Comparison of ENCODE assay signal across 11 mouse cellular contexts in genomic region chr16:17181382-17181781, GRCm38 (mm10). TPM values are rescaled to one million over a fixed set of nuclear protein-coding genes. Genes with fewer than 3 reads are reported as not detected.
A peak's percentile ranks its signal among the peaks of the same experiment; 100 is the strongest.
DNase-seq lines count a peak whose midpoint lies in the region; ATAC-seq and TF ChIP-seq lines count a peak whose summit lies in the region.
"Had no signal": no experiment of that assay in that cellular context is flagged by ENCODE, and none has a peak within 500 bp of the region (broad histone marks: within the 10 kb centered on the region; RNA-seq: fewer than 3 reads in every experiment).

No protein-coding gene starts in this region.

- H3K36me3 ChIP-seq in heart, embryonic 13.5 days = peaks cover 39% of the 10 kb centered on the region
- peaks cover 3% of the 10 kb centered on the region; the same call in 1 of the 2 replicates for H3K36me3 ChIP-seq in intestine, postnatal 0 days (ENCODE audit: control insufficient read depth, insufficient read depth)
- peaks cover 58% of the 10 kb centered on the region for H3K36me3 ChIP-seq in embryonic facial prominence, embryonic 10.5 days (replicated peaks)

- H3K4me3 ChIP-seq in heart, embryonic 13.5 days = no peak overlapping the region
- H3K4me3 ChIP-seq in bone marrow, adult 2 months (replicated peaks; ENCODE audit: control insufficient read depth, low read depth, low read length) = no peak overlapping the region
- no peak overlapping the region for H3K4me3 ChIP-seq in intestine, postnatal 0 days (ENCODE audit: low read depth, low read length)
- H3K4me3 ChIP-seq in embryonic facial prominence, embryonic 10.5 days = no peak overlapping the region
- H3K4me3 ChIP-seq: forebrain, embryonic 12.5 days; left cerebral cortex, adult 2 months had no signal

- ATAC-seq in heart, embryonic 13.5 days (ENCODE audit: extremely low read depth, insufficient number of reproducible peaks, low FRiP score, low TSS enrichment) = no peak
- no peak for ATAC-seq in intestine, postnatal 0 days
- ATAC-seq in monocyte, adult 5-6 weeks (replicated peaks; ENCODE audit: insufficient number of reproducible peaks, low FRiP score, low TSS enrichment, poor library complexity, severe bottlenecking) = peak; percentile 94

- H3K4me1 ChIP-seq in heart, embryonic 13.5 days = peaks cover 34% of the 10 kb centered on the region
- peaks cover 4% of the 10 kb centered on the region for H3K4me1 ChIP-seq in bone marrow, adult 2 months (ENCODE audit: control insufficient read depth, insufficient read depth, low read length)
- H3K4me1 ChIP-seq in intestine, postnatal 0 days (replicated peaks; ENCODE audit: control insufficient read depth, insufficient read depth, low read length) = no peaks in the 10 kb centered on the region
- H3K4me1 ChIP-seq in embryonic facial prominence, embryonic 10.5 days = 0 out of 2 replicates have a peak, but pooled peaks cover 3% of the 10 kb centered on the region
- H3K4me1 ChIP-seq: forebrain, embryonic 12.5 days had no signal

- WGBS in heart, embryonic 13.5 days = 59% methylated on average over 4 of the region's 4 CpGs
- 15% methylated on average over 4 of the region's 4 CpGs for WGBS in bone marrow, adult 2 months
- WGBS in intestine, postnatal 0 days = 68% methylated on average over 4 of the region's 4 CpGs
- WGBS in embryonic facial prominence, embryonic 10.5 days = 93% methylated on average over 4 of the region's 4 CpGs

- no peak for DNase-seq in heart, postnatal 4 days
- no peak for DNase-seq in embryonic facial prominence, embryonic 10.5 days (ENCODE audit: low spot score)
- no peak for DNase-seq in cerebellum, postnatal 36 days
- no peak for DNase-seq in embryo, embryonic 10 days (ENCODE audit: low spot score)
- DNase-seq: cerebellum, adult 11 months had no signal

- no peaks in the 10 kb centered on the region for H3K9me3 ChIP-seq in heart, embryonic 13.5 days
- no peaks in the 10 kb centered on the region for H3K9me3 ChIP-seq in intestine, postnatal 0 days (ENCODE audit: control insufficient read depth)
- H3K9me3 ChIP-seq in embryonic facial prominence, embryonic 10.5 days = peaks cover 3% of the 10 kb centered on the region; the same call in 1 of the 2 replicates

- no peak for TF ChIP-seq POLR2A in bone marrow, adult 2 months (IDR thresholded peaks at IDR 0.05; ENCODE audit: borderline replicate concordance, control insufficient read depth, low read depth, low read length)

- H3K27ac ChIP-seq in heart, embryonic 13.5 days (replicated peaks) = 0 out of 2 replicates have a peak overlapping the region, but pooled peaks have one; percentile 13
- peak overlapping the region; percentile 91; the same call in 1 of the 2 replicates for H3K27ac ChIP-seq in bone marrow, adult 2 months (ENCODE audit: control insufficient read depth, insufficient read depth, low read depth, low read length, poor library complexity)
- H3K27ac ChIP-seq in intestine, postnatal 0 days (ENCODE audit: low read depth, low read length) = peak overlapping the region; percentile 50; the same call in 1 of the 2 replicates
- no peak overlapping the region for H3K27ac ChIP-seq in embryonic facial prominence, embryonic 10.5 days (replicated peaks)
- H3K27ac ChIP-seq: forebrain, embryonic 12.5 days; left cerebral cortex, adult 2 months had no signal

- no peak for TF ChIP-seq CTCF in bone marrow, adult 2 months (IDR thresholded peaks at IDR 0.05; ENCODE audit: control insufficient read depth, insufficient read depth, low read length)
- no peak for TF ChIP-seq CTCF in intestine, postnatal 0 days (IDR thresholded peaks at IDR 0.05; ENCODE audit: low read depth)

- H3K9ac ChIP-seq in heart, embryonic 13.5 days = no peak overlapping the region
- no peak overlapping the region for H3K9ac ChIP-seq in intestine, postnatal 0 days (ENCODE audit: low read depth, low read length)
- H3K9ac ChIP-seq: forebrain, embryonic 12.5 days had no signal

- H3K4me2 ChIP-seq in heart, embryonic 13.5 days = no peak overlapping the region
- H3K4me2 ChIP-seq in intestine, postnatal 0 days (replicated peaks; ENCODE audit: low read depth) = no peak overlapping the region; the same call in 1 of the 2 replicates
- H3K4me2 ChIP-seq: forebrain, embryonic 12.5 days had no signal

- H3K27me3 ChIP-seq in heart, embryonic 13.5 days (replicated peaks) = no peaks in the 10 kb centered on the region
- no peaks in the 10 kb centered on the region for H3K27me3 ChIP-seq in intestine, postnatal 0 days (replicated peaks; ENCODE audit: control insufficient read depth, insufficient read depth, low read length)
- no peaks in the 10 kb centered on the region for H3K27me3 ChIP-seq in embryonic facial prominence, embryonic 10.5 days (replicated peaks; ENCODE audit: low read depth, poor library complexity, severe bottlenecking)
- H3K27me3 ChIP-seq: forebrain, embryonic 12.5 days had no signal

RNA-seq across cellular contexts. Expression of gene Ube2l3, which starts 21.1 kb away (rescaled TPM):
- 292 and 303 TPM in 2 replicates for polyA plus RNA-seq in heart, embryonic 13.5 days (2015; fragmentation: Nextera tagmentation; extraction: Ambion mirVana)
- 100 to 1,000 TPM; 154 to 157 TPM for total RNA-seq in heart, postnatal 4 days (2021)
- 70.5 and 97.7 TPM in 2 replicates for polyA plus RNA-seq in bone marrow, adult 2 months (2011; ENCODE audit: insufficient read depth, insufficient read length, low replicate concordance, missing spikeins)
- 294 and 319 TPM in 2 replicates for polyA plus RNA-seq in intestine, postnatal 0 days (2015; fragmentation: Nextera tagmentation; extraction: Ambion mirVana)
- 72.4 to 90.6 TPM (median 82.3 TPM) in 3 replicates for total RNA-seq in monocyte, adult 5-6 weeks (2017)
- 410 and 436 TPM in 2 replicates for polyA plus RNA-seq in embryonic facial prominence, embryonic 10.5 days (2016; fragmentation: Nextera tagmentation; extraction: Ambion mirVana)

RNA-seq across cellular contexts. Expression of gene Rimbp3, which starts 27.0 kb away (rescaled TPM):
- 0.17 and 0.18 TPM in 2 replicates for polyA plus RNA-seq in heart, embryonic 13.5 days (2015; fragmentation: Nextera tagmentation; extraction: Ambion mirVana)
- under 1 TPM; 0.43 TPM for total RNA-seq in heart, postnatal 4 days (2021)
- polyA plus RNA-seq in bone marrow, adult 2 months (2011; ENCODE audit: insufficient read depth, insufficient read length, low replicate concordance, missing spikeins) = not detected in 2 replicates
- 0.14 and 0.21 TPM in 2 replicates for polyA plus RNA-seq in intestine, postnatal 0 days (2015; fragmentation: Nextera tagmentation; extraction: Ambion mirVana)
- 0.10 to 0.19 TPM in 2 of 3 replicates, not detected in the other for total RNA-seq in monocyte, adult 5-6 weeks (2017)
- polyA plus RNA-seq in embryonic facial prominence, embryonic 10.5 days (2016; fragmentation: Nextera tagmentation; extraction: Ambion mirVana) = 0.70 and 0.79 TPM in 2 replicates

RNA-seq across cellular contexts. Expression of gene Ccdc116, which starts 34.4 kb away (rescaled TPM):
- 0.23 and 0.27 TPM in 2 replicates for polyA plus RNA-seq in heart, embryonic 13.5 days (2015; fragmentation: Nextera tagmentation; extraction: Ambion mirVana)
- total RNA-seq in heart, postnatal 4 days (2021) = under 1 TPM; 0.26 to 0.32 TPM
- polyA plus RNA-seq in bone marrow, adult 2 months (2011; ENCODE audit: insufficient read depth, insufficient read length, low replicate concordance, missing spikeins) = 0.61 and 1.8 TPM in 2 replicates
- 1.7 and 2.0 TPM in 2 replicates for polyA plus RNA-seq in intestine, postnatal 0 days (2015; fragmentation: Nextera tagmentation; extraction: Ambion mirVana)
- 0.19 to 0.53 TPM in 2 of 3 replicates, not detected in the other for total RNA-seq in monocyte, adult 5-6 weeks (2017)
- polyA plus RNA-seq in embryonic facial prominence, embryonic 10.5 days (2016; fragmentation: Nextera tagmentation; extraction: Ambion mirVana) = 0.55 and 0.57 TPM in 2 replicates

RNA-seq across cellular contexts. Expression of gene Ydjc, which starts 37.0 kb away (rescaled TPM):
- 3.9 and 5.1 TPM in 2 replicates for polyA plus RNA-seq in heart, embryonic 13.5 days (2015; fragmentation: Nextera tagmentation; extraction: Ambion mirVana)
- 1 to 10 TPM; 1.9 to 2.9 TPM for total RNA-seq in heart, postnatal 4 days (2021)
- polyA plus RNA-seq in bone marrow, adult 2 months (2011; ENCODE audit: insufficient read depth, insufficient read length, low replicate concordance, missing spikeins) = 2.9 and 5.4 TPM in 2 replicates
- 24.6 and 28.8 TPM in 2 replicates for polyA plus RNA-seq in intestine, postnatal 0 days (2015; fragmentation: Nextera tagmentation; extraction: Ambion mirVana)
- total RNA-seq in monocyte, adult 5-6 weeks (2017) = 0.96 to 1.5 TPM (median 1.2 TPM) in 3 replicates
- polyA plus RNA-seq in embryonic facial prominence, embryonic 10.5 days (2016; fragmentation: Nextera tagmentation; extraction: Ambion mirVana) = 6.7 and 7.5 TPM in 2 replicates

RNA-seq across cellular contexts. Expression of gene Sdf2l1, which starts 49.2 kb away (rescaled TPM):
- polyA plus RNA-seq in heart, embryonic 13.5 days (2015; fragmentation: Nextera tagmentation; extraction: Ambion mirVana) = 53.0 and 70.2 TPM in 2 replicates
- 10 to 100 TPM in 1 of 2 experiments, 1 to 10 TPM in 1; 8.2 to 10.5 TPM for total RNA-seq in heart, postnatal 4 days (2021)
- polyA plus RNA-seq in bone marrow, adult 2 months (2011; ENCODE audit: insufficient read depth, insufficient read length, low replicate concordance, missing spikeins) = 10.8 and 28.0 TPM in 2 replicates
- 67.9 and 70.3 TPM in 2 replicates for polyA plus RNA-seq in intestine, postnatal 0 days (2015; fragmentation: Nextera tagmentation; extraction: Ambion mirVana)
- 39.0 to 54.2 TPM (median 52.4 TPM) in 3 replicates for total RNA-seq in monocyte, adult 5-6 weeks (2017)
- polyA plus RNA-seq in embryonic facial prominence, embryonic 10.5 days (2016; fragmentation: Nextera tagmentation; extraction: Ambion mirVana) = 107 and 118 TPM in 2 replicates
